Comparison of ENCODE assay signal across 8 mouse cellular contexts in genomic region chr2:4559211-4559882, GRCm38 (mm10).
DNase-seq lines count a peak whose midpoint lies in the region; ATAC-seq lines count a peak whose summit lies in the region.

No protein-coding gene starts in this region.

- under 1% methylated on average over 27 of the region's 27 CpGs for WGBS in hindbrain, embryonic 10.5 days
- WGBS in lung, embryonic 16.5 days = under 1% methylated on average over 27 of the region's 27 CpGs

- peak overlapping the region; percentile 80 for H3K9ac ChIP-seq in lung, embryonic 16.5 days (ENCODE audit: low read length)

- peak; percentile 89 for ATAC-seq in frontal cortex, adult (ENCODE audit: low TSS enrichment)
- ATAC-seq in lung, embryonic 16.5 days (ENCODE audit: low read depth) = peak; percentile 91

- peak overlapping the region; percentile 56 for H3K4me3 ChIP-seq in hindbrain, embryonic 10.5 days
- peak overlapping the region; percentile 71 for H3K4me3 ChIP-seq in lung, embryonic 16.5 days (ENCODE audit: low read length)

- DNase-seq in Muller cell, postnatal 12 days (ENCODE audit: inconsistent ontology term) = peak; percentile 94
- peak; percentile 64 for DNase-seq in cerebellum, adult 8-10 months
- peak; percentile 83 for DNase-seq in hindbrain, embryonic 10.5 days (ENCODE audit: low spot score)
- peak; percentile 91 for DNase-seq in layer of hippocampus, adult 9-11 months
- DNase-seq in ovary, postnatal 10 days (ENCODE audit: low spot score) = peak; percentile 49
- DNase-seq in thymus, postnatal 0 days (ENCODE audit: low spot score) = peak; percentile 65

- H3K36me3 ChIP-seq in hindbrain, embryonic 10.5 days = peaks cover 41% of the 10 kb centered on the region
- no peaks in the 10 kb centered on the region for H3K36me3 ChIP-seq in lung, embryonic 16.5 days (ENCODE audit: control insufficient read depth, insufficient read depth, low read length)

- H3K9me3 ChIP-seq in hindbrain, embryonic 10.5 days = no peaks in the 10 kb centered on the region
- no peaks in the 10 kb centered on the region for H3K9me3 ChIP-seq in lung, embryonic 16.5 days (ENCODE audit: control insufficient read depth, low read length)

- H3K4me1 ChIP-seq in hindbrain, embryonic 10.5 days (replicated peaks) = peaks cover 86% of the 10 kb centered on the region
- peaks cover 57% of the 10 kb centered on the region for H3K4me1 ChIP-seq in lung, embryonic 16.5 days (replicated peaks; ENCODE audit: control insufficient read depth, insufficient read depth, low read length)

- H3K27me3 ChIP-seq in hindbrain, embryonic 10.5 days (ENCODE audit: insufficient read depth, poor library complexity, severe bottlenecking) = no peaks in the 10 kb centered on the region
- H3K27me3 ChIP-seq in lung, embryonic 16.5 days (ENCODE audit: control insufficient read depth, insufficient read depth, low read depth, low read length) = no peaks in the 10 kb centered on the region

- H3K4me2 ChIP-seq in lung, embryonic 16.5 days (ENCODE audit: low read depth, low read length) = peak overlapping the region; percentile 88

- H3K27ac ChIP-seq in hindbrain, embryonic 10.5 days = peak overlapping the region; percentile 93
- H3K27ac ChIP-seq in lung, embryonic 16.5 days (ENCODE audit: low read length) = peak overlapping the region; percentile 99

Comparison
In these comparisons a context has a peak if more than half of its experiments do, and no peak if none do; other contexts are left out.
1. Peak in every context shown above with its lines: DNase-seq, ATAC-seq, H3K4me3 ChIP-seq and H3K27ac ChIP-seq.